Mouse (Mus musculus): ENCODE measurements around the gene Gadd45g.
A peak's percentile ranks its signal among the peaks of the same experiment; 100 is the strongest.
"Not testable (repeated sequence)": the region's sequence is repeated elsewhere in the genome, so short reads cannot be mapped to it uniquely, and the experiment has no call there.

Gene Gadd45g

GRCm38 (mm10) chr13:51833611-51834010 is 12.9 kb upstream of the Gadd45g start:
- DNase-seq (ENCODE audit: low spot score in 2 of 2), result no peak

GRCm38 (mm10) chr13:51834024-51834423 is 12.5 kb upstream of the Gadd45g start:
- not testable (repeated sequence) for DNase-seq (ENCODE audit: low spot score in 2 of 2)

- DNase-seq (ENCODE audit: low spot score in 2 of 2), result no peak
Measured at GRCm38 (mm10) chr13:51834520-51834919, 12.0 kb upstream of the Gadd45g start.

GRCm38 (mm10) chr13:51835208-51835607 is 11.3 kb upstream of the Gadd45g start:
- DNase-seq (ENCODE audit: low spot score in 2 of 2), result not testable (repeated sequence)

- DNase-seq (ENCODE audit: low spot score in 2 of 2), result no peak
Measured at GRCm38 (mm10) chr13:51837402-51837801, 9.1 kb upstream of the Gadd45g start.

GRCm38 (mm10) chr13:51839250-51840026 is 7.0 kb upstream of the Gadd45g start:
- DNase-seq (ENCODE audit: low spot score in 2 of 2), result peak in 1 of 2 experiments; percentile 63

- DNase-seq (ENCODE audit: low spot score in 2 of 2), result no peak
Measured at GRCm38 (mm10) chr13:51840702-51841101, 5.8 kb upstream of the Gadd45g start.

GRCm38 (mm10) chr13:51841541-51842115 is 4.8 kb upstream of the Gadd45g start:
- DNase-seq (ENCODE audit: low spot score in 2 of 2), result no peak

- no peak for DNase-seq (ENCODE audit: low spot score in 2 of 2)
Measured at GRCm38 (mm10) chr13:51842191-51842590, 4.3 kb upstream of the Gadd45g start.

- DNase-seq (ENCODE audit: low spot score in 2 of 2), result no peak
Measured at GRCm38 (mm10) chr13:51842773-51843172, 3.7 kb upstream of the Gadd45g start.

GRCm38 (mm10) chr13:51843298-51843697 is 3.2 kb upstream of the Gadd45g start:
- DNase-seq (ENCODE audit: low spot score in 2 of 2), result no peak

GRCm38 (mm10) chr13:51844118-51844517 is 2.4 kb upstream of the Gadd45g start:
- no peak for DNase-seq (ENCODE audit: low spot score in 2 of 2)

GRCm38 (mm10) chr13:51844661-51845060 is 1.8 kb upstream of the Gadd45g start:
- peak; percentile 62 to 80 for DNase-seq (ENCODE audit: low spot score in 2 of 2)

GRCm38 (mm10) chr13:51845072-51845471 is 1.4 kb upstream of the Gadd45g start:
- no peak for DNase-seq (ENCODE audit: low spot score in 2 of 2)

- peak; percentile 81 to 93 for DNase-seq (ENCODE audit: low spot score in 2 of 2)
Measured at GRCm38 (mm10) chr13:51845591-51846191, 787 bp upstream of the Gadd45g start.

- peak in 1 of 2 experiments; percentile 45 for DNase-seq (ENCODE audit: low spot score in 2 of 2)
Measured at GRCm38 (mm10) chr13:51846868-51847793, 653 bp downstream of the Gadd45g start.

GRCm38 (mm10) chr13:51847979-51848480 is 1.6 kb downstream of the Gadd45g start:
- DNase-seq (ENCODE audit: low spot score in 2 of 2), result peak; percentile 71 to 79

GRCm38 (mm10) chr13:51848481-51849240 is 2.2 kb downstream of the Gadd45g start:
- peak; percentile 37 to 52 for DNase-seq (ENCODE audit: low spot score in 2 of 2)

GRCm38 (mm10) chr13:51849241-51850033 is 3.0 kb downstream of the Gadd45g start:
- DNase-seq (ENCODE audit: low spot score in 2 of 2), result no peak

- no peak for DNase-seq (ENCODE audit: low spot score in 2 of 2)
Measured at GRCm38 (mm10) chr13:51850565-51850964, 4.1 kb downstream of the Gadd45g start.
